Mouse (Mus musculus): ENCODE results near the gene Itpr2.

- TF ChIP-seq MYOG (IDR thresholded peaks at IDR 0.05; ENCODE audit: control insufficient read depth, extremely low read depth, insufficient read length) (no peak), CTCF (IDR thresholded peaks at IDR 0.05; ENCODE audit: control insufficient read depth, insufficient read depth, insufficient read length) (no peak), MAX (IDR thresholded peaks at IDR 0.05) (no peak), USF1 (IDR thresholded peaks at IDR 0.05; ENCODE audit: low read depth) (no peak), CEBPB (IDR thresholded peaks at IDR 0.05; ENCODE audit: low read depth) (no peak), FOSL1 (IDR thresholded peaks at IDR 0.05; ENCODE audit: insufficient read depth, low read length, poor library complexity, severe bottlenecking) (no peak)
Observed at GRCm38 (mm10) chr6:146281176-146281899, 220.7 kb downstream of the Itpr2 start.

Measured in C2C12 (cell line).